Mouse (Mus musculus) right cerebral cortex, postnatal 10 days (tissue): ENCODE measurements around the gene 5330417C22Rik.

Experiments used
- DNase-seq, 2 experiments: peaks; one replicate each; pipeline ENCODE4 v3.0.0; 2021; ENCODE audit warnings: low spot score in 2 of 2

The 5330417C22Rik gene

GRCm38 (mm10) chr3:108466425-108466824, 69.9 kb downstream of the 5330417C22Rik start:
- peak in 1 of 2 experiments; percentile 61 for DNase-seq

DNA sequence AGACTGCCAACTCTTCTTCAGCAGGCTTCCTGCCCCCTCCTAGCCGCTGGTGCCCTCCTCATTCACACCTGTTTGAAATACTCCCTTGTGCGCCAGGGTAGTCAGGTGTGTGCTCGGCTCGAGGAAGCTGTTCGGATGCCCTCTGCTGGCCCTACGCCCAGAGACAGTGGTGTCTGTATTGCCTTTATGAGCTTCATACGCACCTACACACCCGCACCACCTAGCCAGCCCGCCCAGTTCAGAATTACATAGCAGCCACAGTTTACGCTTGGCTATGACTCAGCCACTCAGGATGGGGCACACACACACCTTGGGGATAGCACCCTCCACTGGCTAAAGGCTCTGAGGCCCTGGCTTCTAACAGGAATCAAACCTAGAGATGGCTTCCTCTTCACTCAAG, 77.5 kb downstream of the 5330417C22Rik start:
- peak in 1 of 2 experiments; percentile 28 for DNase-seq

- no peak for DNase-seq
Observed at GRCm38 (mm10) chr3:108458380-108458779, 78.0 kb downstream of the 5330417C22Rik start.

DNA sequence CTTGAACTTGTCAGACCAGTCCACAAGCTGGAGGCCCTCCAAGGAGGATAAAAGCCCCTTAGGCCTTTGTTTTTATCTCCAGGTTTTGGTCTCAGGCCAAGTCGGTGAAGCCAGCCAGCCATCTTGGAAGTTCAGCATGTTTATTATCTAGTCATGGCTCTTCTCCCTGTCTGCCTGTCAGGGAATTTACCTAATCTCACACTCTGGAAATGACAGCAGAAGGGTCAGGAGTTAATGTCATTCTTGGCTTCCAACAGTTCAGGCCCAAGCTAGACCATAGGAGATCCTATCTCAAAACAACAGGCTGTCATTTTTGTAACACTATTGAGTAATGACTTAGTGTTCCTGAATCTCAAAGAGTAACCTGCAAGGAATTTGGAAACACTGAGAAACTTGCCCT, 82.2 kb downstream of the 5330417C22Rik start:
- DNase-seq: no peak

GRCm38 (mm10) chr3:108451969-108452368, 84.4 kb downstream of the 5330417C22Rik start:
- DNase-seq: no peak

- DNase-seq: no peak
Observed at GRCm38 (mm10) chr3:108445366-108445705, 91.0 kb downstream of the 5330417C22Rik start.

DNA sequence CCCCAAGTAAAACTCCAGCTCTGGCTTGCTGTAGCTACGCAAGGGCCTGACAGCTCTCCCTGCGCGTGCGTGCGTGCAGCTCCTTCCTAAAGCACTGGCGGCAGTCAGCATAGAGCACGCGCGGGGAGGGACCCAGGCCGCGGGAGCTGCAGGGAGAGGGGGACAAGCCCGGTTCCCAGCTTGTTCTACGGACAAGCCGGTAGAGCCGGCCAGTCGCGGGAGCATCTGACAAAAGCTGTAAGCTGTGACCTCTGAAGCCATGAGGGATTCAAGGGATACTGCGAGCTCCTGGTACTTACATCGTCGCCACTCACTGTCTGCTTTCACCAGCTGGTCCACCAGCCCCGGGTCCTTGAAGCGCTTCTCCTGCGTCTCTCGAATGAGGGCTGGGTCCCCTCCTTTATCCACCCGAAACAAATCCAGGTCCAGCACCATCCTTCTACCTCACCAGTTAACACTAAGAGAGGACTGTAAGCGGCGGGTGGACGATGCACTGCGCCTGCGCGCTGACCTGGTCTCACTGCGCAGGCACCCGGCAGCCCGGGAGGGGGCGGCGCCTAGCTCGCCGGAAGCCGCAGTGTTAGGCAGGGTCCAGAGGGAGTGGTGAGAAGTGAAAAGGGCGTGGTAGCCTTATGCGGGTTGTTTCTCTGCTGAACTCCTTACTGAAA, 91.5 kb downstream of the 5330417C22Rik start, which contains the start of gene Sars:
Gene Sars (minus strand): TSS at position 512 of the 668 bp plus-strand sequence.
- peak; percentile 93 to 94 for DNase-seq

DNA sequence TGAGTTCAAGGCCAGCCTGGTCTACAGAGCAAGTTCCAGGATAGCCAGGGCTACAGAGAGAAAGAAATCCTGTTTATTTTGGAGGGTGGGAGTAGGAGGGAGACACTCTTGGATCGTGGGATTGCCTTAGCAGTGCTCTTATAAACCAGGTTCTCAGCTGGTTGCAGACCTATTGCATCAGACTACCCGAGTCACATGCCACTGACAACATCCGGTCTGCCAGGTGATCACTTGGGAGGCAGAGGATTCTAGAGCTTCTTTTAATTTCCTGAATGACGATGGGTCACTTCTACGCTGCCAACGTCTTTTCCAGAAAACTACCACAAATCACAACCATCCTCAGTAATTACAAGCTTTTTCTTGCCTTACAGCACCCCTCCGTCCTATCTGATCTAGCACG, 92.3 kb downstream of the 5330417C22Rik start:
- DNase-seq: peak in 1 of 2 experiments; percentile 64

- no peak for DNase-seq
Observed at GRCm38 (mm10) chr3:108436380-108436714, 100.0 kb downstream of the 5330417C22Rik start.

DNA sequence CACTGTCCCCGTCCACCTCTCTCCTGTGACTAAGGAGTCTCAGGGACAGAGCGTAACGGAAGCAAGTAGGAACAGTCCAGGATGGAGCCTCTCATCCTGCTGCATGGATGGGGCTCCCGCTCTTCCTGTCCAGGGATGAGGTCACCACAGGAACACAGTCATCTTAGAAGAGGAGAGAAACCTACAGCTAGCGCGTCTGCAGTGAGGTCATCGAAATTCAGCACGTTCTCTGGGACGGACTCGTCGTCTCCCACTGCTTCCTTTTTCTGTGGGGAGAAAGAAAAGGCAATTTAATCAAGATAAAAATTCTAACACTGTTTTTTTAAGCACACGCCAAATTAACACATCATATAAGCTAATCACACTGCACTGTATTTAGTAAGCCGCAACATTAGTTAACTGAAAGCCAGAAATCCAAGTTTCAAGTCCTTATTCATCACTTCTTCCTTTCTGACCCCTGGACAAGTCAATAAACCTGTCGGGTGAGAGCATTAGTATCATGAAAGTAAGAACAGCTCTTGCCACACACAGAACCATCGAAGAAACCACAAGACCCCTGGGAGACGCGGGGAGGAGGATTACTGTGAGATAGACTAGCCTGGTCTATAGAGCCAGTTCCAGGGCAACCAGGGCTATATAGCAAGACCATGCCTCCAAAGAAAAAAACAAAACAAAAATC, 100.5 kb downstream of the 5330417C22Rik start:
- DNase-seq: no peak

DNA sequence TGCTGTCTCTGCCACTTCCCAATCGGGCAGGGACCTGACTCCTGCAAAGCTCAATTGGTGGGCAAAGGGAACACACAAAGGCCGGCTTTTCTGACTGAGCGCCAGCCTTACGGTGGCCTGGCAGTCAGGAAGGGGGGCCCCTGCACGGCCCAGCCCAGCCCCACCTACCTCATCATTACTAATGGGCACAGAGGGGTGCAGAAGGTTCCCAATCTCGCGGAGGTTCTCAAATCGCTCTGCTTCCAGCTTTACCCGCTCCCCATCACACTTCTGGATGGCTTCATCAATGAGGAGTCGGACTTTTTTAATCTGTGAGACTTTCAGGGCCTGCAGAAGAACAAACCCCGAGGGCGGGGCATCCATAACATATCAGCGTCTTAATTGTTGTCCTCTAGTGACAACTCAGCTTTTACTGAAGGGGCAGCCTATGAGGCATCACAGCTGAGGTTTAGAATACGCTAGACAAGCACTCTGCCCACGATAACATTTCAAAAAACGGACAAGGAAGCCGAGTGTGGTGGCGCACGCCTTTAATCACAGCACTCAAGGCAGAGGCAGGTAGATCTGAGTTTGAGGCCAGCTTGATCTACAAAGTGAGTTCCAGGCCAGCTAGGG, 102.3 kb downstream of the 5330417C22Rik start:
- DNase-seq: no peak

GRCm38 (mm10) chr3:108433188-108433880, 103.0 kb downstream of the 5330417C22Rik start:
- DNase-seq: no peak

DNA sequence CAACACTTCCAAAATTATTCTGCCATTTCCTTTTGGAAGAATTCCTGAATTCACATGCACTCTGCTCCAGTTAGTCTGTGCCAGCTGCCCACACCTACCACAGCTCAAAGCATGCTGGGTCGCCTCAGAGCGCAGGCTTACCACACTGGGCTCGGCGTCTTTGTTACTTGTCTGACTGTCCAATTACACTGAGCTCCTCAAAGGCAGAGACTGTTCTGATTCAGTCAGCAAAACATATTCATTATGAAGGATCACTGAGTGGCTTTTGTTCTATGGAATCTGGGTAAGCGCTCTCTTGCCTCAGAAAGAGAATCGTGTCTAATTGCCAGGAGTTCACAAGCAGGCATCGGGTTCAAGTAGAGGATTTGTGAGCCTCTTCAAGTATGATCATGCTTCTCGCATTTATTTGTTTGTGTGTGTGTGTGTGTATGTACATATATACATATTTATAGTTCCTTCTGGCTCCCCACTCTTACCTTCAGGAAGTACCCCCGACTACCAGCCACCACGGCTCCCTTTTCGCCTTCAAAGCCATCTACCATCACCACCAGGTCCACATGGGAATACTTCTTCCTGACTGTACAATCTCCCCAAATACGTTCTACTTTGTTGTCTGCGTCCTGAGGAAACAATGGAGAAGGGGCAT, 103.7 kb downstream of the 5330417C22Rik start:
- no peak for DNase-seq

DNA sequence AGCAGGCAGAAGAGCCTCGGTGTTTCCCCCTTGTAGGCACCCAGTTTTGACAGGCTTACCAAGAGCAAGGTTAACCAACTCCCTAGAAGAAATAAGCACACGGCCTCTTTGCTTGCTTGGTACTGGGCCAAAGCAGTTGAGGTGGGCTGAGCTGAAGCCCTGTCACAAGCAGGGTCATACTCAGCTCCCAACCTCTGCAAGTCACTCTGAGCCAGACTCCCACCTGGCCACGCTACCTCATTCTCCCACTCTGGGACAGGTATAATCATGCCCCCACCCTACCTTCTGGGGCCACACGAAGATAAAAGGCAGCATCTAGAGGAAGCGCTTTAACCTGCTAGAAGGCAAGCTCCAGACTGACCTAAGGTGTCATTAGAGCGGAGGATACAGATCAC, 110.7 kb downstream of the 5330417C22Rik start:
- no peak for DNase-seq

GRCm38 (mm10) chr3:108424944-108425623, 111.3 kb downstream of the 5330417C22Rik start:
- no peak for DNase-seq

- DNase-seq: peak; percentile 74 to 79
Observed at GRCm38 (mm10) chr3:108423844-108424801, 112.2 kb downstream of the 5330417C22Rik start.

GRCm38 (mm10) chr3:108423006-108423405, 113.3 kb downstream of the 5330417C22Rik start:
- peak in 1 of 2 experiments; percentile 72 for DNase-seq

DNA sequence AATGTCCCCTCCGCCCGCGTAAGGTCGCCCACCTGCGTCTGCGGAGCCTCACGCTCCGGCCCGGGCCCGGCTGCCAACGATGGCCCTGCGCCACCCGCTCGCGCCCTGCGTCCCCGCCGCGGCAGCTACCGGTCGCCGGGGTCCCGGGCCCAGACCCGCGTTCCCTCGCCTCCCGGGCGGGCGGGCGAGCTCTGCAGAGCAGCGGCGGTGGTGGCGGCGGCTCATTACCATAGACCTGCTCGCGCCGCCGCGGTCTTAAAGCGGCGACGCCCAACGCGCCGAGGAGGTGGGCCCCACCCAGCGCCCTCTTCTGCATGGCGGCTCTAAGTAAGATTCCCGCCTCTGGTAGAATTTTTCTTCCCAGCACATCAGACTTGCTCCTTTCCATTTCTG, 120.5 kb downstream of the 5330417C22Rik start:
- peak; percentile 92 to 93 for DNase-seq

DNA sequence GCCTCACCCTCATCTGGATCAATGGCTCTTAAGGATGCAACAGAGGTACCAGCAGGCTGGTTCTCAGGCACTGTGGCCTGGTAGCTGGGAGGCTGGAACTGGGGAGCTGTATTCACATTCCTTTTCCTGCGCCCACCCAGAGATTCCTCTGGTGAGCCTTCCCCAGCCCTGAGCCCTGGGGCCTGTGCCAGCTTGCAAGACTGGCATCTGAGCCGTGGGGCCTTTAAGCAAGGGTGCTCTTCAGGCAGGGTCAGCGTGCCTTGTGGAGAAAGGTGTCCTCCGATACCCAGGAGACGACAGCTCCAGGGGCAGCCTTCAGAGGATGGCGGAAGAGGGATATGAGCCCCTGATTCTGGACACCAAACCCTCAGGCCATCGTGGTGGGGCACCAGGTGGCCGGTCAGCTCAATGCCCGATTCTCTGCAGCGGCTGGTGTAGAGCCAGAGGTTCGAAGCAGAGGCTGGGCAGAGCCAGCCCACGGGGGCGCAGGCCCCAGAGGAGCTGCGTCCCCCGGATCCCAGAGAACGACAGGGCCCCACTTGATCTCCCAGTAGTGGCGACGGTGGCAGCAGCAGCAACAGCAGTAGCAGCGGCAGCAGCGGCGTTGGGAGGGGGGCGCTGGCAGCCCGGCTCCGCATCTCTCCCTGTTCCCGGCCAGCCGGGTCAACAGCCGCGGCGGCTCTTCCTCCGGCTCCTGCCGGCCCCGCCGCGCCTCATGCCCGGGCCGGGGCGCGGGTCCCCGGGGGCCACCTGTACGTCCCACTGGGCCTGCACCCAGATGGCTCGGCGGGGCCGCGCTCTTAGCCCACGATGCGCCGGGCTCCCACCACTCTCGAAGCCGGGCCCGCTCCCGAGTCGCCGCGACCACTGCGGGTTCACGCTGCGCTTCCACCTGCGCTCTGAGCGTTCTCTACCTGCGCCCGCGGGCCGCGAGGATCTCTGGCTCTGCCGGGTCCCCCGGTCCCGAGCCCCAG, 121.2 kb downstream of the 5330417C22Rik start, which contains the start of gene Celsr2:
Gene Celsr2 (minus strand): TSS at position 696 of the 974 bp plus-strand sequence.
- DNase-seq: peak; percentile 63 to 65
